Mouse (Mus musculus) cortical plate, adult 2 months (tissue): Measurements from ENCODE around the gene Adamts15.

Experiments used
- CTCF ChIP-seq: fragments of 200-500 bp; IDR thresholded peaks from 2 replicates; pipeline ENCODE4 v1.5.1; 2011; ENCODE audit warnings: mild to moderate bottlenecking, control low read depth, low read length; ENCODE audit not compliant: insufficient read depth; ENCODE audit errors: extremely low read depth
- POLR2A ChIP-seq: fragments of 200-500 bp; IDR thresholded peaks from 2 replicates; pipeline ENCODE4 v1.6.1; 2011; ENCODE audit warnings: mild to moderate bottlenecking, low read length, control low read depth; ENCODE audit not compliant: insufficient read depth; ENCODE audit errors: extremely low read depth

- TF ChIP-seq POLR2A (no peak), CTCF (no peak)
Observed at GRCm38 (mm10) chr9:30922197-30922894, at the start of gene Adamts15.
